ENCODE assay signal across 9 mouse cellular contexts in the genomic region with DNA sequence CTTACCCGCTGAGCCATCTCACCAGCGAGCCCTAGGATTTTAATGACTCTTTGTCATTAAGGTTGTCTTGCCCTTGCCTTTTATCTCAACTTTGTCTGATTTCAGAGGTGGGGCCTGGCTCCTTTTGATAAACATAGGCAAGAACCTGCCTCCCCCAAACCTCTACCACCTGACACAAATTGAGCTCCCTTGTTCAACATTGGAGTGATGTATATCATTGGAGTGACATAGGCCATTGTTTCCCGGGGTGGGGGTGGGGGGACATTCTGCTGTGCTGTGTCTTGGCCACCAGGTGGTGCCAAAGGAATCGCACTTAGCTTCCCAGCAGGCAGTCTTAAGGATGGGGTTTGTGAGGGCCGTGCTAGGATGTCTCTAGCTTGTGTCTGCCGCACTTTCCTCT. TPM values are rescaled to one million over a fixed set of nuclear protein-coding genes. Genes with fewer than 3 reads are reported as not detected.
DNase-seq lines count a peak whose midpoint lies in the region; ATAC-seq and TF ChIP-seq lines count a peak whose summit lies in the region.
"Had no signal": no experiment of that assay in that cellular context is flagged by ENCODE, and none has a peak within 500 bp of the region (broad histone marks: within the 10 kb centered on the region; RNA-seq: fewer than 3 reads in every experiment).

No protein-coding gene starts in this region.

- intact Hi-C loops in left cerebral cortex, postnatal 10 days (cut with DNase I): loop anchor here (2.0 kb wide), 1 partner anchor 40 kb away; no protein-coding TSS in a partner anchor

- DNase-seq in kidney, adult 18-20 months: peak; percentile 18
- no peak for DNase-seq in kidney, adult 9 months
- peak; percentile 27 to 41 for DNase-seq in left cerebral cortex, postnatal 10 days (ENCODE audit: extremely low spot score in 1 of 2, low spot score in 2 of 2)
- DNase-seq in ovary, postnatal 10 days (ENCODE audit: low spot score): no peak

- peak; percentile 95 for TF ChIP-seq CTCF in bone marrow macrophage, adult 2 months (IDR thresholded peaks at IDR 0.05; ENCODE audit: low read depth, low read length)

- peak; percentile 83 for ATAC-seq in CD4-positive, CD25-positive, alpha-beta regulatory T cell, adult 4 months
- ATAC-seq in forebrain, embryonic 16.5 days: peak; percentile 66
- ATAC-seq in neural tube, embryonic 12.5 days (ENCODE audit: low FRiP score, low read depth): peak; percentile 29; the same call in 1 of the 2 replicates

- WGBS in forebrain, embryonic 16.5 days: 31% methylated on average over 6 of the region's 6 CpGs
- 30% methylated on average over 6 of the region's 6 CpGs for WGBS in neural tube, embryonic 12.5 days

- no peaks in the 10 kb centered on the region for H3K9me3 ChIP-seq in forebrain, embryonic 16.5 days (ENCODE audit: control insufficient read depth, low read length)
- no peaks in the 10 kb centered on the region for H3K9me3 ChIP-seq in neural tube, embryonic 12.5 days
- H3K9me3 ChIP-seq: limb, embryonic 15.5 days had no signal

- no peak overlapping the region for H3K4me3 ChIP-seq in bone marrow macrophage, adult 2 months (ENCODE audit: insufficient read depth, low read length)
- no peak overlapping the region for H3K4me3 ChIP-seq in forebrain, embryonic 16.5 days (replicated peaks; ENCODE audit: low read length)
- H3K4me3 ChIP-seq in neural tube, embryonic 12.5 days: no peak overlapping the region
- H3K4me3 ChIP-seq: limb, embryonic 15.5 days had no signal

- no peak overlapping the region for H3K4me2 ChIP-seq in forebrain, embryonic 16.5 days (ENCODE audit: low read length)
- no peak overlapping the region for H3K4me2 ChIP-seq in neural tube, embryonic 12.5 days (replicated peaks)
- H3K4me2 ChIP-seq: limb, embryonic 15.5 days had no signal

- no peaks in the 10 kb centered on the region for H3K4me1 ChIP-seq in bone marrow macrophage, adult 2 months (ENCODE audit: control insufficient read depth, insufficient read depth, low read length)
- H3K4me1 ChIP-seq in forebrain, embryonic 16.5 days (replicated peaks; ENCODE audit: control insufficient read depth, insufficient read depth, low read length): no peaks in the 10 kb centered on the region
- H3K4me1 ChIP-seq in neural tube, embryonic 12.5 days: no peaks in the 10 kb centered on the region
- H3K4me1 ChIP-seq: limb, embryonic 15.5 days had no signal

- H3K36me3 ChIP-seq in forebrain, embryonic 16.5 days (ENCODE audit: control insufficient read depth, insufficient read depth): no peaks in the 10 kb centered on the region
- no peaks in the 10 kb centered on the region for H3K36me3 ChIP-seq in neural tube, embryonic 12.5 days
- H3K36me3 ChIP-seq: limb, embryonic 15.5 days had no signal

- H3K9ac ChIP-seq in forebrain, embryonic 16.5 days (replicated peaks; ENCODE audit: low read depth, low read length): no peak overlapping the region
- no peak overlapping the region for H3K9ac ChIP-seq in neural tube, embryonic 12.5 days
- H3K9ac ChIP-seq: limb, embryonic 15.5 days had no signal

- TF ChIP-seq POLR2A in bone marrow macrophage, adult 2 months (IDR thresholded peaks at IDR 0.05; ENCODE audit: borderline replicate concordance, low read depth, low read length): no peak

- H3K27me3 ChIP-seq in forebrain, embryonic 16.5 days (replicated peaks; ENCODE audit: control insufficient read depth, insufficient read depth, low read length): no peaks in the 10 kb centered on the region
- H3K27me3 ChIP-seq in neural tube, embryonic 12.5 days (replicated peaks): no peaks in the 10 kb centered on the region
- H3K27me3 ChIP-seq: limb, embryonic 15.5 days had no signal

- H3K27ac ChIP-seq in bone marrow macrophage, adult 2 months (ENCODE audit: insufficient read depth, low read depth, low read length): no peak overlapping the region
- H3K27ac ChIP-seq in forebrain, embryonic 16.5 days (ENCODE audit: low read length): no peak overlapping the region
- H3K27ac ChIP-seq in neural tube, embryonic 12.5 days: no peak overlapping the region
- H3K27ac ChIP-seq: limb, embryonic 15.5 days had no signal

RNA-seq across cellular contexts. Expression of a gene that starts 17.7 kb away (rescaled TPM):
- 100 to 1,000 TPM; 366 to 443 TPM for polyA plus RNA-seq in CD4-positive, CD25-positive, alpha-beta regulatory T cell, adult 4 months (2017; shearing (Covaris generic))
- polyA plus RNA-seq in bone marrow macrophage, adult 2 months (2012; ENCODE audit: insufficient read depth, insufficient read length, missing spikeins): 210 and 216 TPM in 2 replicates
- 190 and 193 TPM in 2 replicates for polyA plus RNA-seq in forebrain, embryonic 16.5 days (2015; fragmentation: Nextera tagmentation; extraction: Ambion mirVana)
- total RNA-seq in left cerebral cortex, postnatal 10 days (2021): 100 to 1,000 TPM; 215 to 224 TPM
- 140 and 149 TPM in 2 replicates for polyA plus RNA-seq in neural tube, embryonic 12.5 days (2016; fragmentation: Nextera tagmentation; extraction: Ambion mirVana)

Comparison
In these comparisons a context has a peak if more than half of its experiments do, and no peak if none do; other contexts are left out.
1. DNase-seq: peak in kidney, adult 18-20 months (single experiment) and left cerebral cortex, postnatal 10 days (2 of 2); none in kidney, adult 9 months (single experiment) and ovary, postnatal 10 days (single experiment).
2. ATAC-seq: peak in every context shown above with its lines; median percentile 83 in CD4-positive, CD25-positive, alpha-beta regulatory T cell, adult 4 months; 66 in forebrain, embryonic 16.5 days; 29 in neural tube, embryonic 12.5 days.